Mouse (Mus musculus): ENCODE measurements at regions not wholly inside any gene's neighbourhood (a gene's known extent, or its start where the extent isn't known, plus 50 kb on each side); places are given as distances from the start of the nearest gene placed in this dataset.

GRCm38 (mm10) chr13:5615327-5615726 is 246.0 kb upstream of the Klf6 start:
- no peak overlapping the region for H3K27ac ChIP-seq (ENCODE audit: low read length)
- WGBS = 70% methylated on average over 3 of the region's 3 CpGs
- H3K36me3 ChIP-seq (ENCODE audit: control insufficient read depth, insufficient read depth, low read length) = no peaks in the 10 kb centered on the region
- H3K27me3 ChIP-seq (ENCODE audit: control insufficient read depth, insufficient read depth, low read length) = no peaks in the 10 kb centered on the region
- no peaks in the 10 kb centered on the region for H3K4me1 ChIP-seq (ENCODE audit: control insufficient read depth, insufficient read depth, low read length)
- H3K4me2 ChIP-seq (ENCODE audit: low read depth, low read length) = no peak overlapping the region
- H3K4me3 ChIP-seq (replicated peaks; ENCODE audit: low read length) = no peak overlapping the region
- no peak overlapping the region for H3K9ac ChIP-seq (ENCODE audit: low read length)
- H3K9me3 ChIP-seq (replicated peaks; ENCODE audit: control insufficient read depth, low read length) = no peaks in the 10 kb centered on the region
- ATAC-seq (ENCODE audit: insufficient read depth, low FRiP score) = no peak

- Histone ChIP-seq H3K9me3 (replicated peaks; ENCODE audit: control insufficient read depth, low read length) (no peaks in the 10 kb centered on the region), H3K9ac (ENCODE audit: low read length) (no peak overlapping the region), H3K4me1 (ENCODE audit: control insufficient read depth, insufficient read depth, low read length) (no peaks in the 10 kb centered on the region), H3K4me3 (replicated peaks; ENCODE audit: low read length) (no peak overlapping the region), H3K27ac (ENCODE audit: low read length) (no peak overlapping the region), H3K36me3 (ENCODE audit: control insufficient read depth, insufficient read depth, low read length) (no peaks in the 10 kb centered on the region), H3K4me2 (ENCODE audit: low read depth, low read length) (no peak overlapping the region), H3K27me3 (ENCODE audit: control insufficient read depth, insufficient read depth, low read length) (no peaks in the 10 kb centered on the region)
- no peak for ATAC-seq (ENCODE audit: insufficient read depth, low FRiP score)
- 48% methylated on average over 2 of the region's 2 CpGs for WGBS
These were observed 233.2 kb upstream of the Klf6 start for GRCm38 (mm10) chr13:5628124-5628523.

GRCm38 (mm10) chr13:5634960-5635359 is 226.3 kb upstream of the Klf6 start:
- Histone ChIP-seq H3K9me3 (replicated peaks; ENCODE audit: control insufficient read depth, low read length) (no peaks in the 10 kb centered on the region), H3K27me3 (ENCODE audit: control insufficient read depth, insufficient read depth, low read length) (no peaks in the 10 kb centered on the region), H3K9ac (ENCODE audit: low read length) (no peak overlapping the region), H3K4me2 (ENCODE audit: low read depth, low read length) (no peak overlapping the region), H3K36me3 (ENCODE audit: control insufficient read depth, insufficient read depth, low read length) (no peaks in the 10 kb centered on the region), H3K4me1 (ENCODE audit: control insufficient read depth, insufficient read depth, low read length) (no peaks in the 10 kb centered on the region), H3K27ac (ENCODE audit: low read length) (no peak overlapping the region), H3K4me3 (replicated peaks; ENCODE audit: low read length) (no peak overlapping the region)
- WGBS = 84% methylated on average over 2 of the region's 2 CpGs
- ATAC-seq (ENCODE audit: insufficient read depth, low FRiP score) = no peak

- WGBS = 84% methylated on average over 7 of the region's 7 CpGs
These were observed 219.4 kb upstream of the Klf6 start for GRCm38 (mm10) chr13:5641743-5642510.

GRCm38 (mm10) chr13:5648276-5648675 is 213.0 kb upstream of the Klf6 start:
- peak overlapping the region; percentile 14; the same call in 1 of the 2 replicates for H3K27ac ChIP-seq (ENCODE audit: low read length)
- H3K9me3 ChIP-seq (replicated peaks; ENCODE audit: control insufficient read depth, low read length) = no peaks in the 10 kb centered on the region
- no peak overlapping the region for H3K4me3 ChIP-seq (replicated peaks; ENCODE audit: low read length)
- 79% methylated on average over 4 of the region's 4 CpGs for WGBS
- no peak overlapping the region for H3K9ac ChIP-seq (ENCODE audit: low read length)
- no peaks in the 10 kb centered on the region for H3K36me3 ChIP-seq (ENCODE audit: control insufficient read depth, insufficient read depth, low read length)
- no peak overlapping the region for H3K4me2 ChIP-seq (ENCODE audit: low read depth, low read length)
- no peak for ATAC-seq (ENCODE audit: insufficient read depth, low FRiP score)
- H3K4me1 ChIP-seq (ENCODE audit: control insufficient read depth, insufficient read depth, low read length) = no peaks in the 10 kb centered on the region; the same call in 1 of the 2 replicates
- no peaks in the 10 kb centered on the region for H3K27me3 ChIP-seq (ENCODE audit: control insufficient read depth, insufficient read depth, low read length)

More at GRCm38 (mm10) chr13:5641743-5642510, 219.4 kb upstream of the Klf6 start:
- no peaks in the 10 kb centered on the region for H3K27me3 ChIP-seq (ENCODE audit: control insufficient read depth, insufficient read depth, low read length)
- no peak overlapping the region for H3K4me2 ChIP-seq (ENCODE audit: low read depth, low read length)
- no peak overlapping the region for H3K27ac ChIP-seq (ENCODE audit: low read length)
- no peaks in the 10 kb centered on the region for H3K4me1 ChIP-seq (ENCODE audit: control insufficient read depth, insufficient read depth, low read length)
- no peak overlapping the region for H3K4me3 ChIP-seq (replicated peaks; ENCODE audit: low read length)
- H3K36me3 ChIP-seq (ENCODE audit: control insufficient read depth, insufficient read depth, low read length) = no peaks in the 10 kb centered on the region
- H3K9me3 ChIP-seq (replicated peaks; ENCODE audit: control insufficient read depth, low read length) = no peaks in the 10 kb centered on the region
- H3K9ac ChIP-seq (ENCODE audit: low read length) = no peak overlapping the region
- ATAC-seq (ENCODE audit: insufficient read depth, low FRiP score) = no peak

- H3K9ac ChIP-seq (ENCODE audit: low read length) = no peak overlapping the region
These were observed 203.7 kb upstream of the Klf6 start for GRCm38 (mm10) chr13:5657556-5657955.

GRCm38 (mm10) chr13:5666235-5667007 is 194.9 kb upstream of the Klf6 start:
- no peaks in the 10 kb centered on the region for H3K36me3 ChIP-seq (ENCODE audit: control insufficient read depth, insufficient read depth, low read length)
- H3K4me3 ChIP-seq (replicated peaks; ENCODE audit: low read length) = no peak overlapping the region
- H3K4me2 ChIP-seq (ENCODE audit: low read depth, low read length) = no peak overlapping the region
- ATAC-seq (ENCODE audit: insufficient read depth, low FRiP score) = no peak
- H3K27ac ChIP-seq (ENCODE audit: low read length) = no peak overlapping the region
- H3K27me3 ChIP-seq (ENCODE audit: control insufficient read depth, insufficient read depth, low read length) = no peaks in the 10 kb centered on the region
- H3K9ac ChIP-seq (ENCODE audit: low read length) = no peak overlapping the region
- no peaks in the 10 kb centered on the region for H3K4me1 ChIP-seq (ENCODE audit: control insufficient read depth, insufficient read depth, low read length)
- no peaks in the 10 kb centered on the region for H3K9me3 ChIP-seq (replicated peaks; ENCODE audit: control insufficient read depth, low read length)
- WGBS = 65% methylated on average over 3 of the region's 3 CpGs

More at GRCm38 (mm10) chr13:5657556-5657955, 203.7 kb upstream of the Klf6 start:
- H3K36me3 ChIP-seq (ENCODE audit: control insufficient read depth, insufficient read depth, low read length) = no peaks in the 10 kb centered on the region
- no peaks in the 10 kb centered on the region for H3K27me3 ChIP-seq (ENCODE audit: control insufficient read depth, insufficient read depth, low read length)
- H3K4me2 ChIP-seq (ENCODE audit: low read depth, low read length) = no peak overlapping the region
- H3K4me3 ChIP-seq (replicated peaks; ENCODE audit: low read length) = no peak overlapping the region
- no peaks in the 10 kb centered on the region for H3K9me3 ChIP-seq (replicated peaks; ENCODE audit: control insufficient read depth, low read length)
- 54% methylated on average over 5 of the region's 5 CpGs for WGBS
- no peaks in the 10 kb centered on the region for H3K4me1 ChIP-seq (ENCODE audit: control insufficient read depth, insufficient read depth, low read length)
- H3K27ac ChIP-seq (ENCODE audit: low read length) = no peak overlapping the region
- no peak for ATAC-seq (ENCODE audit: insufficient read depth, low FRiP score)

GRCm38 (mm10) chr13:5675668-5676067 is 185.6 kb upstream of the Klf6 start:
- no peaks in the 10 kb centered on the region for H3K4me1 ChIP-seq (ENCODE audit: control insufficient read depth, insufficient read depth, low read length)
- no peak for ATAC-seq (ENCODE audit: insufficient read depth, low FRiP score)
- no peak overlapping the region for H3K4me3 ChIP-seq (replicated peaks; ENCODE audit: low read length)
- no peaks in the 10 kb centered on the region for H3K9me3 ChIP-seq (replicated peaks; ENCODE audit: control insufficient read depth, low read length)
- no peaks in the 10 kb centered on the region for H3K27me3 ChIP-seq (ENCODE audit: control insufficient read depth, insufficient read depth, low read length)
- no peak overlapping the region for H3K4me2 ChIP-seq (ENCODE audit: low read depth, low read length)
- H3K36me3 ChIP-seq (ENCODE audit: control insufficient read depth, insufficient read depth, low read length) = no peaks in the 10 kb centered on the region
- 63% methylated on average over 1 of the region's 1 CpGs for WGBS
- H3K9ac ChIP-seq (ENCODE audit: low read length) = no peak overlapping the region
- H3K27ac ChIP-seq (ENCODE audit: low read length) = no peak overlapping the region

- H3K27me3 ChIP-seq (ENCODE audit: control insufficient read depth, insufficient read depth, low read length) = no peaks in the 10 kb centered on the region
- no peak overlapping the region for H3K27ac ChIP-seq (ENCODE audit: low read length)
- 80% methylated on average over 4 of the region's 4 CpGs for WGBS
- H3K4me2 ChIP-seq (ENCODE audit: low read depth, low read length) = no peak overlapping the region
- H3K9me3 ChIP-seq (replicated peaks; ENCODE audit: control insufficient read depth, low read length) = no peaks in the 10 kb centered on the region
- no peak overlapping the region for H3K9ac ChIP-seq (ENCODE audit: low read length)
- no peak overlapping the region for H3K4me3 ChIP-seq (replicated peaks; ENCODE audit: low read length)
- H3K36me3 ChIP-seq (ENCODE audit: control insufficient read depth, insufficient read depth, low read length) = no peaks in the 10 kb centered on the region
- H3K4me1 ChIP-seq (ENCODE audit: control insufficient read depth, insufficient read depth, low read length) = no peaks in the 10 kb centered on the region
- ATAC-seq (ENCODE audit: insufficient read depth, low FRiP score) = no peak
These were observed 171.2 kb upstream of the Klf6 start for GRCm38 (mm10) chr13:5690124-5690523.
